Mouse (Mus musculus) adrenal gland, adult (tissue): ENCODE results near the gene Zc3h18.
A peak's percentile ranks its signal among the peaks of the same experiment; 100 is the strongest.

Experiments used
- DNase-seq, 2 experiments: peaks; one replicate each; pipeline ENCODE4 v3.0.0; 2022 to 2023; ENCODE audit warnings: low spot score in 1 of 2; ENCODE audit not compliant: inconsistent age in 2 of 2

The Zc3h18 gene

GRCm38 (mm10) chr8:122432443-122433268, 56.2 kb downstream of the Zc3h18 start, which contains the start of gene Cyba:
Gene Cyba (minus strand): TSS chr8:122432930.
- peak; percentile 77 to 86 for DNase-seq

GRCm38 (mm10) chr8:122433269-122433905, 57.0 kb downstream of the Zc3h18 start:
- DNase-seq: no peak

- DNase-seq: no peak
Observed at GRCm38 (mm10) chr8:122435375-122435774, 59.0 kb downstream of the Zc3h18 start.

GRCm38 (mm10) chr8:122436146-122436545, 59.7 kb downstream of the Zc3h18 start:
- no peak for DNase-seq

GRCm38 (mm10) chr8:122436586-122437125, 60.2 kb downstream of the Zc3h18 start:
- peak in 1 of 2 experiments; percentile 70 for DNase-seq

GRCm38 (mm10) chr8:122437708-122438331, 61.4 kb downstream of the Zc3h18 start:
- DNase-seq: no peak

- DNase-seq: no peak
Observed at GRCm38 (mm10) chr8:122439336-122439735, 62.9 kb downstream of the Zc3h18 start.

- no peak for DNase-seq
Observed at GRCm38 (mm10) chr8:122441326-122441725, 64.9 kb downstream of the Zc3h18 start.

- no peak for DNase-seq
Observed at GRCm38 (mm10) chr8:122442356-122442755, 65.9 kb downstream of the Zc3h18 start.

- DNase-seq: no peak
Observed at GRCm38 (mm10) chr8:122442781-122443180, 66.4 kb downstream of the Zc3h18 start.

- DNase-seq: peak; percentile 99 to 100
Observed at GRCm38 (mm10) chr8:122443262-122444006, 67.0 kb downstream of the Zc3h18 start, which contains the start of gene Mvd. Gene Mvd (minus strand): TSS chr8:122443422.

GRCm38 (mm10) chr8:122444058-122444748, 67.8 kb downstream of the Zc3h18 start:
- DNase-seq: peak; percentile 86 to 95

GRCm38 (mm10) chr8:122445203-122445602, 68.8 kb downstream of the Zc3h18 start:
- no peak for DNase-seq

- no peak for DNase-seq
Observed at GRCm38 (mm10) chr8:122451161-122451703, 74.8 kb downstream of the Zc3h18 start.

- DNase-seq: no peak
Observed at GRCm38 (mm10) chr8:122452154-122452553, 75.7 kb downstream of the Zc3h18 start.

GRCm38 (mm10) chr8:122454409-122454808, 78.0 kb downstream of the Zc3h18 start:
- DNase-seq: no peak

- DNase-seq: no peak
Observed at GRCm38 (mm10) chr8:122457171-122457570, 80.8 kb downstream of the Zc3h18 start.

- DNase-seq: peak in 1 of 2 experiments; percentile 35
Observed at GRCm38 (mm10) chr8:122459218-122459900, 83.0 kb downstream of the Zc3h18 start.

GRCm38 (mm10) chr8:122459990-122460389, 83.6 kb downstream of the Zc3h18 start:
- no peak for DNase-seq
